Mouse (Mus musculus) testis, adult 2 months (tissue): ENCODE measurements around the gene Srp72. TPM values are rescaled to one million over a fixed set of nuclear protein-coding genes. Genes with fewer than 3 reads are reported as not detected.

Experiments
- H3K27ac ChIP-seq: fragments of 200-500 bp; 2 replicates; pipeline ENCODE4 v1.5.1; 2012; ENCODE audit warnings: low read depth, low read length; ENCODE audit not compliant: control insufficient read depth, insufficient read depth
- H3K27me3 ChIP-seq: fragments of 200-500 bp; 2 replicates; pipeline ENCODE4 v1.6.1; 2012; ENCODE audit warnings: mild to moderate bottlenecking, low read length, moderate library complexity; ENCODE audit not compliant: control insufficient read depth, insufficient read depth
- H3K36me3 ChIP-seq: fragments of 200-500 bp; 2 replicates; pipeline ENCODE4 v1.6.1; 2012; ENCODE audit warnings: mild to moderate bottlenecking, low read length; ENCODE audit not compliant: control insufficient read depth, insufficient read depth
- H3K4me1 ChIP-seq: fragments of 200-500 bp; 2 replicates; pipeline ENCODE4 v1.6.1; 2012; ENCODE audit warnings: low read length; ENCODE audit not compliant: control insufficient read depth, insufficient read depth
- H3K4me3 ChIP-seq: fragments of 200-500 bp; 2 replicates; pipeline ENCODE4 v1.5.1; 2012; ENCODE audit warnings: low read depth, mild to moderate bottlenecking, low read length, moderate library complexity, mixed read lengths; ENCODE audit not compliant: control insufficient read depth
- CTCF ChIP-seq: fragments of 200-500 bp; IDR thresholded peaks from 2 replicates; pipeline ENCODE4 v1.5.1; 2012; ENCODE audit warnings: low read depth, mild to moderate bottlenecking, inconsistent platforms, low read length, moderate library complexity; ENCODE audit not compliant: control insufficient read depth, insufficient read depth, insufficient replicate concordance
- POLR2A ChIP-seq: fragments of 200-500 bp; IDR thresholded peaks from 2 replicates; pipeline ENCODE4 v1.6.1; 2012; ENCODE audit warnings: low read depth, mild to moderate bottlenecking, inconsistent platforms, low read length, moderate library complexity; ENCODE audit not compliant: control insufficient read depth
- polyA plus RNA-seq: library from polyadenylated mRNA; depleted of rRNA; stranded (reverse); fragments of >200 nt; gene quantifications from 2 replicates; pipeline ENCODE4 v1.2.3, GENCODE M21; 2012

The Srp72 gene
- polyA plus RNA-seq, 1 experiment = 56.2 TPM

DNA sequence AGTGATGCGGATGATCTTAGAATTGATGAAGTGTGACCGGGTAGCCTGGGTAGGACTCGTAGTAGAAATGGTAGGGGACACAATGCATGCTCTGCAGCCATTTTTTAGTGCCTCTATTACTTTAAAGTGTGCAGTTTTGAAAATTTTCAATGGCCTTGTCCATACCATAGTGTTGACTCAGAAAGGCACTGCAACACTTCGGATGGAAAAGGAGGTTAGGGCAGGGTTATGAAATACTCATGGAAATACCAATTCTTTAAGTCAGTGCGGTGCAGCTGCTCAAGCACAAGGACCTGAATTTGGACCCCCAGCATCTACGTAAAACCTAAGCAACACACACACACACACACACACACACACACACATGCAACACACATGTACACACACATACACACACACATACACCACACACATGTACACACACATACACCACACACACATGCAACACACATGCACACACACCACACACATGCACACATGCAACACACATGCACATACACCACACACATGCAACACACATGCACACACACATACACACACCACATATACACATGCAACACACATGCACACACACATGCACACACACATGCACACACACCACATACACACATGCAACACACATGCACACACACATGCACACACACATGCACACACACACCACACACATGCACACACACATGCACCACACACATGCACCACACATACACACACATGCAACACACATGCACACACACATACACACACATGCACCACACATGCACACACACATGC, 29.8 kb downstream of the Srp72 start, which contains the start of gene Arl9:
Arl9 (plus strand) TSS at position 5 of the 771 bp plus-strand sequence.
- H3K27me3 ChIP-seq = peaks cover 3% of the 10 kb centered on the region; the same call in 1 of the 2 replicates
- no peaks in the 10 kb centered on the region; the same call in 1 of the 2 replicates for H3K4me1 ChIP-seq
- peak within 1 kb of the TSS; percentile 87 for H3K4me3 ChIP-seq
- H3K36me3 ChIP-seq = peaks cover 1% of the 10 kb centered on the region; the same call in 1 of the 2 replicates
- H3K27ac ChIP-seq = no peak within 1 kb of the TSS; the same call in 1 of the 2 replicates
- TF ChIP-seq POLR2A (peak; percentile 47; the same call in 1 of the 2 replicates), CTCF (no peak)

DNA sequence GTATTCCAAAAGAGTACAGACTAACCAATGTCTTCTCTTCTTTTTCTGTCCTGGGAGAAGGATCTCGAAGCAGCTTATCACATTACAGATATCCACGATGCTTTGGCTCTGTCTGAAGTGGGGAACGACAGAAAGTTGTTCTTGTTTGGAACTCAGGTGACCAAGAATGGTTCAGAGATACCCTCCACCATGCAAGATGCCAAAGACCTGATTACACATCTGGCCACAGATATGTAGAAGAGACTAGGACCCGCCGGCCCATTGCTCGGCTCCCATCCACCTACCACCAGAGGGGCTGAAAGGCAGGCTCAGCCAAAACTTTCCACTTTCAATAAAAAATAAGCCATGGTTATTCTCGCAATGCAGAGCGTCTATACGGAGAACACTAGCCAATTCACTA, 35.9 kb downstream of the Srp72 start:
- Histone ChIP-seq H3K4me1 (no peaks in the 10 kb centered on the region), H3K27ac (no peak overlapping the region), H3K4me3 (no peak overlapping the region), H3K27me3 (no peaks in the 10 kb centered on the region), H3K36me3 (no peaks in the 10 kb centered on the region)
- no peak for TF ChIP-seq CTCF
- TF ChIP-seq POLR2A = no peak

- no peaks in the 10 kb centered on the region for H3K36me3 ChIP-seq
- H3K4me3 ChIP-seq = no peak overlapping the region
- no peak overlapping the region for H3K27ac ChIP-seq
- no peaks in the 10 kb centered on the region for H3K27me3 ChIP-seq
- no peaks in the 10 kb centered on the region for H3K4me1 ChIP-seq
- TF ChIP-seq POLR2A (no peak), CTCF (no peak)
These were observed 36.6 kb downstream of the Srp72 start for GRCm38 (mm10) chr5:77011082-77011481.

DNA sequence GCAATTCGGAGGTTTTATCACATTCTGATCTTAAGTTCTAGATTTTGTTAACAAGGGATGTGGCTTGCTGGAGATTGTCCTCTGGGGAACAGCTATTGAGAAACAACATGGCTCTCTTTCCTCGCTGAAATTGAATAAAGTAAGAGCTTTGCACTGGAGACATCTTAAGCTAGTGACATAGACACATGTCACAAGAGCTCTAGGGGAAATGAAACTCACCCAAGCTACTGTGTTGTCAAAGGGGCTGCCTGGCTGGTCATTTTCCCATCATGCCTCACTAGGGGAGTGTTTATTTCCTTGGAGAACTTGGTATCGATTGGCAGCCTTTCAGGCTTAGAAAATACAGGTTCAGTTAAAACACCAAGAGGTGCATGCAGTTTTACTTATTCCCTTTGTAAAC, 38.7 kb downstream of the Srp72 start:
- TF ChIP-seq CTCF (no peak), POLR2A (no peak)
- Histone ChIP-seq H3K36me3 (no peaks in the 10 kb centered on the region; the same call in 1 of the 2 replicates), H3K27ac (peak overlapping the region; percentile 9; the same call in 1 of the 2 replicates), H3K4me3 (peak overlapping the region; percentile 44; the same call in 1 of the 2 replicates), H3K4me1 (peaks cover 4% of the 10 kb centered on the region), H3K27me3 (no peaks in the 10 kb centered on the region)

GRCm38 (mm10) chr5:77015544-77016482, 41.3 kb downstream of the Srp72 start, which contains the start of gene Thegl:
TSS of gene Thegl (plus strand) at chr5:77016023.
- peak within 1 kb of the TSS; percentile 78 for H3K27ac ChIP-seq
- no peaks in the 10 kb centered on the region for H3K27me3 ChIP-seq
- H3K4me3 ChIP-seq = peak within 1 kb of the TSS; percentile 93
- H3K4me1 ChIP-seq = peaks cover 4% of the 10 kb centered on the region
- no peaks in the 10 kb centered on the region; the same call in 1 of the 2 replicates for H3K36me3 ChIP-seq
- TF ChIP-seq CTCF (no peak), POLR2A (peak; percentile 93)

GRCm38 (mm10) chr5:77028034-77028433, 53.6 kb downstream of the Srp72 start:
- no peak overlapping the region for H3K27ac ChIP-seq
- TF ChIP-seq CTCF (no peak), POLR2A (no peak)
- H3K4me3 ChIP-seq = no peak overlapping the region
- H3K4me1 ChIP-seq = no peaks in the 10 kb centered on the region
- H3K36me3 ChIP-seq = no peaks in the 10 kb centered on the region
- H3K27me3 ChIP-seq = no peaks in the 10 kb centered on the region
